Mouse (Mus musculus) limb, embryonic 15.5 days (tissue): Measurements from ENCODE around the gene BC030499. TPM values are rescaled to one million over a fixed set of nuclear protein-coding genes. Genes with fewer than 3 reads are reported as not detected.
A peak's percentile ranks its signal among the peaks of the same experiment; 100 is the strongest.

Source experiments
- ATAC-seq: fragments of 200-750 bp; cut with Nextera tagmentation; 2 replicates; pipeline ENCODE4 v1.8.0; 2017; ENCODE audit warnings: low read depth, moderate TSS enrichment; ENCODE audit not compliant: insufficient number of reproducible peaks, low FRiP score, low TSS enrichment
- H3K27ac ChIP-seq: fragments of 300-500 bp; sonication (generic); 2 replicates; pipeline ENCODE4 v1.5.1; 2015; ENCODE audit warnings: moderate library complexity, mild to moderate bottlenecking, inconsistent platforms
- H3K27me3 ChIP-seq: fragments of 300-500 bp; sonication (generic); 2 replicates; pipeline ENCODE4 v1.6.1; 2015; ENCODE audit warnings: inconsistent platforms
- H3K36me3 ChIP-seq: fragments of 300-500 bp; sonication (generic); 2 replicates; pipeline ENCODE4 v1.6.1; 2015; ENCODE audit warnings: inconsistent platforms
- H3K4me1 ChIP-seq: fragments of 300-500 bp; sonication (generic); 2 replicates; pipeline ENCODE4 v1.6.1; 2015; ENCODE audit warnings: inconsistent platforms
- H3K4me2 ChIP-seq: fragments of 300-500 bp; sonication (generic); 2 replicates; pipeline ENCODE4 v1.6.1; 2015; ENCODE audit warnings: mild to moderate bottlenecking, inconsistent platforms
- H3K4me3 ChIP-seq: fragments of 300-500 bp; sonication (generic); 2 replicates; pipeline ENCODE4 v1.5.1; 2015; ENCODE audit warnings: mild to moderate bottlenecking, inconsistent platforms
- H3K9ac ChIP-seq: fragments of 300-500 bp; sonication (generic); 2 replicates; pipeline ENCODE4 v1.6.1; 2015; ENCODE audit warnings: inconsistent platforms
- H3K9me3 ChIP-seq: fragments of 300-500 bp; sonication (generic); 2 replicates; pipeline ENCODE4 v1.6.1; 2016; ENCODE audit warnings: inconsistent platforms
- WGBS: fragments of 180-500 bp; shearing (Covaris S2); methylation state at CpG from one replicate; pipeline ENCODE4 v1.1.7; 2015; 5-methylcytosine and 5-hydroxymethylcytosine counted together
- polyA plus RNA-seq: library from polyadenylated mRNA; unstranded; fragments of >200 nt; fragmentation: Nextera tagmentation; extraction: Ambion mirVana; gene quantifications from 2 replicates; pipeline ENCODE4 v1.2.1, GENCODE M21; 2015

Gene BC030499
- 0.09 TPM in 1 of 2 replicates, not detected in the other for polyA plus RNA-seq

- H3K36me3 ChIP-seq: peaks cover 62% of the 10 kb centered on the region
- no peak within 1 kb of the TSS for H3K27ac ChIP-seq
- H3K27me3 ChIP-seq: no peaks in the 10 kb centered on the region
- 93% methylated on average over 4 of the region's 4 CpGs for WGBS
- H3K4me1 ChIP-seq: no peaks in the 10 kb centered on the region
- H3K4me3 ChIP-seq: no peak within 1 kb of the TSS
- no peaks in the 10 kb centered on the region for H3K9me3 ChIP-seq
- ATAC-seq: no peak
- no peak within 1 kb of the TSS for H3K4me2 ChIP-seq
- H3K9ac ChIP-seq: no peak within 1 kb of the TSS
Measured at GRCm38 (mm10) chr11:78290654-78291053, at the start of gene BC030499. TSS of gene BC030499 (plus strand) at chr11:78290841.

GRCm38 (mm10) chr11:78245261-78245626 is 45.4 kb upstream of the BC030499 start:
- H3K27ac ChIP-seq: peak overlapping the region; percentile 97
- H3K4me2 ChIP-seq: peak overlapping the region; percentile 61
- no peaks in the 10 kb centered on the region for H3K9me3 ChIP-seq
- ATAC-seq: no peak
- H3K9ac ChIP-seq: peak overlapping the region; percentile 86
- H3K4me3 ChIP-seq: peak overlapping the region; percentile 93
- H3K36me3 ChIP-seq: peaks cover 10% of the 10 kb centered on the region
- H3K4me1 ChIP-seq: peaks cover 26% of the 10 kb centered on the region
- WGBS: under 1% methylated on average over 19 of the region's 19 CpGs
- H3K27me3 ChIP-seq: no peaks in the 10 kb centered on the region

GRCm38 (mm10) chr11:78245627-78246317 is 44.9 kb upstream of the BC030499 start, which contains the start of the genes Sdf2 and Supt6:
TSS of gene Sdf2 (plus strand) at chr11:78245746.
TSS of gene Supt6 (minus strand) at chr11:78245987.
- Histone ChIP-seq H3K27me3 (no peaks in the 10 kb centered on the region), H3K4me1 (peaks cover 26% of the 10 kb centered on the region), H3K4me3 (peak within 1 kb of the TSS; percentile 93), H3K9me3 (no peaks in the 10 kb centered on the region), H3K27ac (peak within 1 kb of the TSS; percentile 97), H3K9ac (peak within 1 kb of the TSS; percentile 86), H3K36me3 (peaks cover 9% of the 10 kb centered on the region; the same call in 1 of the 2 replicates), H3K4me2 (peak within 1 kb of the TSS; percentile 61)
- under 1% methylated on average over 50 of the region's 50 CpGs for WGBS
- ATAC-seq: peak; percentile 87

- Histone ChIP-seq H3K4me1 (peaks cover 26% of the 10 kb centered on the region), H3K27ac (peak overlapping the region; percentile 97; the same call in 1 of the 2 replicates), H3K9me3 (no peaks in the 10 kb centered on the region), H3K36me3 (peaks cover 14% of the 10 kb centered on the region), H3K4me2 (peak overlapping the region; percentile 61), H3K9ac (peak overlapping the region; percentile 86), H3K4me3 (peak overlapping the region; percentile 93), H3K27me3 (no peaks in the 10 kb centered on the region)
- WGBS: 33% methylated on average over 7 of the region's 7 CpGs
- ATAC-seq: no peak
Measured at GRCm38 (mm10) chr11:78246318-78247011, 44.2 kb upstream of the BC030499 start.

- Histone ChIP-seq H3K36me3 (peaks cover 16% of the 10 kb centered on the region), H3K27me3 (no peaks in the 10 kb centered on the region), H3K27ac (no peak overlapping the region), H3K4me2 (peak overlapping the region; percentile 61), H3K9me3 (no peaks in the 10 kb centered on the region), H3K4me1 (peaks cover 26% of the 10 kb centered on the region), H3K4me3 (peak overlapping the region; percentile 93), H3K9ac (no peak overlapping the region)
- no peak for ATAC-seq
- WGBS: 39% methylated on average over 3 of the region's 3 CpGs
Measured at GRCm38 (mm10) chr11:78247012-78247348, 43.7 kb upstream of the BC030499 start.

GRCm38 (mm10) chr11:78247727-78248140 is 42.9 kb upstream of the BC030499 start:
- H3K4me2 ChIP-seq: no peak overlapping the region
- WGBS: 71% methylated on average over 4 of the region's 4 CpGs

GRCm38 (mm10) chr11:78256618-78257017 is 34.0 kb upstream of the BC030499 start:
- WGBS: 83% methylated on average over 1 of the region's 1 CpGs
- H3K4me1 ChIP-seq: no peaks in the 10 kb centered on the region
- no peak overlapping the region for H3K9ac ChIP-seq
- H3K9me3 ChIP-seq: no peaks in the 10 kb centered on the region
- H3K4me3 ChIP-seq: no peak overlapping the region
- H3K27me3 ChIP-seq: peaks cover 7% of the 10 kb centered on the region; the same call in 1 of the 2 replicates
- no peak overlapping the region for H3K27ac ChIP-seq
- H3K36me3 ChIP-seq: peaks cover 28% of the 10 kb centered on the region
- no peak for ATAC-seq
- H3K4me2 ChIP-seq: no peak overlapping the region

More at GRCm38 (mm10) chr11:78247727-78248140, 42.9 kb upstream of the BC030499 start:
- H3K27ac ChIP-seq: no peak overlapping the region
- no peak overlapping the region for H3K4me3 ChIP-seq
- peaks cover 26% of the 10 kb centered on the region for H3K4me1 ChIP-seq
- no peaks in the 10 kb centered on the region for H3K27me3 ChIP-seq
- peaks cover 23% of the 10 kb centered on the region for H3K36me3 ChIP-seq
- ATAC-seq: no peak
- H3K9me3 ChIP-seq: no peaks in the 10 kb centered on the region
- H3K9ac ChIP-seq: no peak overlapping the region

GRCm38 (mm10) chr11:78260489-78261258 is 30.0 kb upstream of the BC030499 start:
- Histone ChIP-seq H3K27ac (no peak overlapping the region), H3K27me3 (peaks cover 7% of the 10 kb centered on the region; the same call in 1 of the 2 replicates), H3K4me3 (peak overlapping the region; percentile 91), H3K9me3 (no peaks in the 10 kb centered on the region), H3K4me2 (peak overlapping the region; percentile 65), H3K9ac (no peak overlapping the region), H3K4me1 (peaks cover 14% of the 10 kb centered on the region), H3K36me3 (peaks cover 24% of the 10 kb centered on the region)
- no peak for ATAC-seq
- WGBS: 94% methylated on average over 2 of the region's 2 CpGs

- Histone ChIP-seq H3K9me3 (no peaks in the 10 kb centered on the region), H3K9ac (peak within 1 kb of the TSS; percentile 82), H3K4me1 (peaks cover 14% of the 10 kb centered on the region), H3K4me3 (peak within 1 kb of the TSS; percentile 91), H3K4me2 (peak within 1 kb of the TSS; percentile 65), H3K27me3 (peaks cover 7% of the 10 kb centered on the region; the same call in 1 of the 2 replicates), H3K36me3 (peaks cover 30% of the 10 kb centered on the region), H3K27ac (peak within 1 kb of the TSS; percentile 85)
- WGBS: under 1% methylated on average over 104 of the region's 115 CpGs
- peak; percentile 96 for ATAC-seq
Measured at GRCm38 (mm10) chr11:78261380-78262352, 29.0 kb upstream of the BC030499 start, which contains the start of gene 2610507B11Rik. TSS of gene 2610507B11Rik (plus strand) at chr11:78261752.

GRCm38 (mm10) chr11:78262550-78262949 is 28.1 kb upstream of the BC030499 start:
- H3K4me2 ChIP-seq: peak overlapping the region; percentile 65
- H3K36me3 ChIP-seq: peaks cover 38% of the 10 kb centered on the region
- no peak for ATAC-seq
- H3K4me3 ChIP-seq: peak overlapping the region; percentile 91
- peaks cover 7% of the 10 kb centered on the region; the same call in 1 of the 2 replicates for H3K27me3 ChIP-seq
- H3K9me3 ChIP-seq: no peaks in the 10 kb centered on the region
- H3K4me1 ChIP-seq: peaks cover 14% of the 10 kb centered on the region
- 2% methylated on average over 8 of the region's 8 CpGs for WGBS
- H3K9ac ChIP-seq: peak overlapping the region; percentile 82; the same call in 1 of the 2 replicates
- peak overlapping the region; percentile 54; the same call in 1 of the 2 replicates for H3K27ac ChIP-seq
